Mouse (Mus musculus) right cerebral cortex, adult 2 months (tissue): Measurements from ENCODE around the gene Rap2c.

ENCODE experiments used
- DNase-seq, 2 experiments: peaks; one replicate each; pipeline ENCODE4 v3.0.0; 2021 to 2022; ENCODE audit warnings: low spot score in 2 of 2

The Rap2c gene

GRCm38 (mm10) chrX:50969907-50970306 is 47.9 kb downstream of the Rap2c start:
- no peak for DNase-seq

- DNase-seq = no peak
Observed at GRCm38 (mm10) chrX:50968157-50968932, 49.5 kb downstream of the Rap2c start.

GRCm38 (mm10) chrX:50965157-50965556 is 52.7 kb downstream of the Rap2c start:
- DNase-seq = no peak

- no peak for DNase-seq
Observed at GRCm38 (mm10) chrX:50962955-50963354, 54.9 kb downstream of the Rap2c start.
